Mouse (Mus musculus): ENCODE measurements around the gene Ppp1r12a. TPM values are rescaled to one million over a fixed set of nuclear protein-coding genes. Genes with fewer than 3 reads are reported as not detected.

Ppp1r12a gene
- polyA plus RNA-seq, 1 experiment from 2014 or later = 82.9 TPM

DNA sequence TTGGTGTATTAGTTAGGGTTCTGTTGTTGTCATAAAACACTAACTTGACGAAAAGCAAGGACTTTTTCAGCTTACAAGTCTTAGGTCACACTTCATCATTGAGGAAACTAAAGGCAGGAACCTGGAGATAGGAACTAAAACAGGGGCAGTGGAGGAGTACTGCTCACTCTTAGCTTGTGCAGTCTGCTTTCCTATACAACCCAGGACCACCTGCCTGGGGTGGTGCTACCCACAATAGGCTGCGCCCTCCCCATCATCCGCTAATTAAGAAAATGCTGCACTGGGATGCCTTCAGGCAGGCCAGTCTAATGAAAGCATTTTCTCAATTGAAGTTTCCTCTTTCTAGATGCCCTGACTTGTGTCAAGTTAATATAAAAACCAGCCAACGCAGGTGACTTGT lies 40.1 kb downstream of the Ppp1r12a start:
- Histone ChIP-seq H3K4me3 (ENCODE audit: low read depth, low read length) (no peak overlapping the region), H3K27me3 (replicated peaks; ENCODE audit: insufficient read depth, low read length) (no peaks in the 10 kb centered on the region), H3K27ac (ENCODE audit: low read length) (no peak overlapping the region), H3K4me2 (replicated peaks; ENCODE audit: low read depth, low read length) (no peak overlapping the region), H3K9me3 (ENCODE audit: low read length) (no peaks in the 10 kb centered on the region), H3K9ac (replicated peaks; ENCODE audit: low read depth) (no peak overlapping the region), H3K36me3 (ENCODE audit: insufficient read depth, low read length) (no peaks in the 10 kb centered on the region), H3K4me1 (ENCODE audit: insufficient read depth, low read depth, low read length) (no peaks in the 10 kb centered on the region)
- TF ChIP-seq EP300 (IDR thresholded peaks at IDR 0.05) = no peak
- no peak for TF ChIP-seq CTCF (IDR thresholded peaks at IDR 0.05)
- ATAC-seq = no peak
- 87% methylated on average over 4 of the region's 4 CpGs for WGBS
- no peak for DNase-seq (ENCODE audit: low spot score)

DNA sequence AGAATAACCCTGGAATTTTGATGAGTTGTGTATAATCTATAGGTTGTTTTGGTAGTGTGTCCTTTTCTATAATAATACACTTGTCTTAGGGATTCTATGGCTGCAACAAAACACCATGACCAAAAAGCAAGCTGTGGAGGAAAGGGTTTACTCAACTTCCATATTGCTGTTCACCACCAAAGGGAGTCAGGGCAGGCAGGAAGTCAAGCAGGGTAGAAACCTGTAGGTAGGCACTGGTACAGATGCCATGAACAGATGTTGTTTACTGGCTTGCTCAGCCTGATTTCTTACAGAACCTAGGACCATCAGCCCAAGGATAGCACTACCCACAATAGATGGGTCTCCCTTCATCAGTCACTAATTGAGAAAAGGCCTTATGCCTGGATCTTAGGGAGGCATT lies 41.4 kb downstream of the Ppp1r12a start:
- TF ChIP-seq EP300 (IDR thresholded peaks at IDR 0.05) (no peak), CTCF (IDR thresholded peaks at IDR 0.05) (no peak)
- Histone ChIP-seq H3K36me3 (ENCODE audit: insufficient read depth, low read length) (no peaks in the 10 kb centered on the region), H3K9me3 (ENCODE audit: low read length) (no peaks in the 10 kb centered on the region), H3K27ac (ENCODE audit: low read length) (no peak overlapping the region), H3K27me3 (replicated peaks; ENCODE audit: insufficient read depth, low read length) (no peaks in the 10 kb centered on the region), H3K4me1 (ENCODE audit: insufficient read depth, low read depth, low read length) (no peaks in the 10 kb centered on the region), H3K9ac (replicated peaks; ENCODE audit: low read depth) (no peak overlapping the region), H3K4me3 (ENCODE audit: low read depth, low read length) (no peak overlapping the region), H3K4me2 (replicated peaks; ENCODE audit: low read depth, low read length) (no peak overlapping the region)
- DNase-seq (ENCODE audit: low spot score) (no peak), ATAC-seq (no peak)

DNA sequence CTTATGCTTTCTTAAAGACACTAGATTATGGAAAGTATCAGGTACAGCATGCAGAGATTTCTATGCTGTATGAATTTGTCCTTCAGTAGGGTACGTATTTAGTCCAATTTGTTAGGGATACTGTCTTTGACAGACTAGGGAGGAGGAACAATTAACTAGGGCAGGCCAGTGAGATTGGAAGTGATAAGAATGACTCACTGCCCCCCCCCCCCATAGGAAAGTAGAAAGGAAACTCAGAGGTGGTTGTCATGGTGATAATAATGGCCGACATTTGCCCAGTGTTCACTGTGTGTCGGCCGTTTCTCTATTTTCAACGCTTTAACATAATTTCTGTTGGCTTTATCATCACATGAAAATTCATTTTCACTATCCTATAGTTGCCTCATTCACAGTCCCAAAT lies 47.4 kb downstream of the Ppp1r12a start:
- no peak for TF ChIP-seq EP300 (IDR thresholded peaks at IDR 0.05)
- no peak for TF ChIP-seq CTCF (IDR thresholded peaks at IDR 0.05)
- no peaks in the 10 kb centered on the region for H3K36me3 ChIP-seq (ENCODE audit: insufficient read depth, low read length)
- H3K9ac ChIP-seq (replicated peaks; ENCODE audit: low read depth) = no peak overlapping the region
- H3K27me3 ChIP-seq (replicated peaks; ENCODE audit: insufficient read depth, low read length) = no peaks in the 10 kb centered on the region
- H3K4me2 ChIP-seq (replicated peaks; ENCODE audit: low read depth, low read length) = no peak overlapping the region
- H3K27ac ChIP-seq (ENCODE audit: low read length) = no peak overlapping the region
- no peak overlapping the region for H3K4me3 ChIP-seq (ENCODE audit: low read depth, low read length)
- ATAC-seq (no peak), DNase-seq (ENCODE audit: low spot score) (no peak)
- no peaks in the 10 kb centered on the region for H3K9me3 ChIP-seq (ENCODE audit: low read length)
- 77% methylated on average over 5 of the region's 5 CpGs for WGBS
- no peaks in the 10 kb centered on the region for H3K4me1 ChIP-seq (ENCODE audit: insufficient read depth, low read depth, low read length)

DNA sequence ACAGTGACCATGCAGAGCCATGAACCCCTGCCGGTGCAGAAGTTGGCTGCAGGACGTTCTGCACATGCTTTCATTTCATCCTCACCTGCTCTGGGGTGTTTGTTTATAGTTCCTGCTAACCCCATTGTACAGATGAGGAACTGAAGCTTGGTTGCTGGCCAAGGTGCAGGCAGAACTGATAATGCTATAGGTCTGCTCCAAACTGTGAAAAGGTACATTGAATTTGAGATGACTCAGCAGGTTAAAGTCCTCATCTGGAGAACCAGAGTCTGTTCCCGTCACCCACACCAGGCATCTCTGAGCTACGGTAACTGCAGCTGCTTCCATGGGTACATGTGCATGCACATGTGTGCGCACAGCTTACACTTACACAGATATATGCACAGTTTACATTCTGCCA lies 62.4 kb downstream of the Ppp1r12a start:
- Histone ChIP-seq H3K4me2 (replicated peaks; ENCODE audit: low read depth, low read length) (no peak overlapping the region), H3K27ac (ENCODE audit: low read length) (no peak overlapping the region), H3K36me3 (ENCODE audit: insufficient read depth, low read length) (no peaks in the 10 kb centered on the region), H3K9me3 (ENCODE audit: low read length) (no peaks in the 10 kb centered on the region), H3K4me1 (ENCODE audit: insufficient read depth, low read depth, low read length) (no peaks in the 10 kb centered on the region), H3K9ac (replicated peaks; ENCODE audit: low read depth) (no peak overlapping the region), H3K4me3 (ENCODE audit: low read depth, low read length) (no peak overlapping the region), H3K27me3 (replicated peaks; ENCODE audit: insufficient read depth, low read length) (no peaks in the 10 kb centered on the region)
- TF ChIP-seq EP300 (IDR thresholded peaks at IDR 0.05) (no peak), CTCF (IDR thresholded peaks at IDR 0.05) (no peak)
- ATAC-seq = no peak
- WGBS = 91% methylated on average over 5 of the region's 5 CpGs
- no peak for DNase-seq (ENCODE audit: low spot score)

DNA sequence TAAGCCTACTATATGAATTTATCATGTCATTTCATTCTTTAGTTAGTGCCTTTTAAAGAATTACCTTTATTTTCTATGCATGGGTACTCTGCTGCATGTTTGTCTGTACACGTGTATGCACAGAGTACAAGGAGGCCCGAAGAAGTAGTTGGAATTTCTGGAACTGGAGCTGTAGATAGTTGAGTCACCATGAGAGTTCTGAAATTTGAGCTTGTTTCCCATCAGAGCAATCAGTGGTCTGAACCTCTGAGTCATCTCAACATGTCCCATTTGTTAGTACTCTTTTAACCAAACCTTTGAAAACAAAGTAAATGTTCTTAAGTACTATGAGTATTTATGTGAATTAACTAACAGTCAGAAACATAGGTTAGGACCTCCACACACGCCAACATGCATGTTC lies 75.1 kb downstream of the Ppp1r12a start:
- Histone ChIP-seq H3K9me3 (ENCODE audit: low read length) (no peaks in the 10 kb centered on the region), H3K27ac (ENCODE audit: low read length) (no peak overlapping the region), H3K36me3 (ENCODE audit: insufficient read depth, low read length) (peaks cover 12% of the 10 kb centered on the region; the same call in 1 of the 2 replicates), H3K4me3 (ENCODE audit: low read depth, low read length) (no peak overlapping the region), H3K4me1 (ENCODE audit: insufficient read depth, low read depth, low read length) (no peaks in the 10 kb centered on the region), H3K27me3 (replicated peaks; ENCODE audit: insufficient read depth, low read length) (no peaks in the 10 kb centered on the region), H3K9ac (replicated peaks; ENCODE audit: low read depth) (no peak overlapping the region), H3K4me2 (replicated peaks; ENCODE audit: low read depth, low read length) (no peak overlapping the region)
- 86% methylated on average over 3 of the region's 3 CpGs for WGBS
- DNase-seq (ENCODE audit: low spot score) (no peak), ATAC-seq (no peak)
- no peak for TF ChIP-seq CTCF (IDR thresholded peaks at IDR 0.05)
- no peak for TF ChIP-seq EP300 (IDR thresholded peaks at IDR 0.05)

DNA sequence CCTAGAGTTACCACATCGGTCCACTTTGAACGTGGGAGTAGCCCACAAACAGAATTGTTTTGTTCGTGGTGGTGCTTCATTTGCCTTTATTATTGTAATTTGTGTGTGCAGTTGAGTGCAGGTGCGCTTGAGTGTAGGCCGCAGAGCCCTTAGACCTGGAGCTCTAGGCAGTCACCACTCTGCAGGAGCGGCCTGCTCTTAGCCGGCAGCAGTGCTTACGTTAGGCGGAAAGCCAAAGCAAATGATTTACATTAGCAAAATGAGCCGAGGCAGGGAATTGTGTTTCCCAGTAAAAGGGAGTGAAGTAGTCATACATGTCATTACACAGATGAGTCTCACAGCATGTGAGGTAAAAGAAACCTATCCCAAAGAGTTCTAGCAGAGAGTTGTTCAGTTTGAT lies 77.1 kb downstream of the Ppp1r12a start:
- WGBS = 56% methylated on average over 10 of the region's 10 CpGs
- DNase-seq (ENCODE audit: low spot score) = no peak
- no peaks in the 10 kb centered on the region for H3K27me3 ChIP-seq (replicated peaks; ENCODE audit: insufficient read depth, low read length)
- H3K4me1 ChIP-seq (ENCODE audit: insufficient read depth, low read depth, low read length) = no peaks in the 10 kb centered on the region
- no peak overlapping the region for H3K9ac ChIP-seq (replicated peaks; ENCODE audit: low read depth)
- ATAC-seq = no peak
- no peaks in the 10 kb centered on the region for H3K9me3 ChIP-seq (ENCODE audit: low read length)
- no peak overlapping the region for H3K4me2 ChIP-seq (replicated peaks; ENCODE audit: low read depth, low read length)
- no peak overlapping the region for H3K4me3 ChIP-seq (ENCODE audit: low read depth, low read length)
- no peak overlapping the region for H3K27ac ChIP-seq (ENCODE audit: low read length)
- TF ChIP-seq EP300 (IDR thresholded peaks at IDR 0.05) = no peak
- TF ChIP-seq CTCF (IDR thresholded peaks at IDR 0.05) = no peak
- peaks cover 17% of the 10 kb centered on the region; the same call in 1 of the 2 replicates for H3K36me3 ChIP-seq (ENCODE audit: insufficient read depth, low read length)

DNA sequence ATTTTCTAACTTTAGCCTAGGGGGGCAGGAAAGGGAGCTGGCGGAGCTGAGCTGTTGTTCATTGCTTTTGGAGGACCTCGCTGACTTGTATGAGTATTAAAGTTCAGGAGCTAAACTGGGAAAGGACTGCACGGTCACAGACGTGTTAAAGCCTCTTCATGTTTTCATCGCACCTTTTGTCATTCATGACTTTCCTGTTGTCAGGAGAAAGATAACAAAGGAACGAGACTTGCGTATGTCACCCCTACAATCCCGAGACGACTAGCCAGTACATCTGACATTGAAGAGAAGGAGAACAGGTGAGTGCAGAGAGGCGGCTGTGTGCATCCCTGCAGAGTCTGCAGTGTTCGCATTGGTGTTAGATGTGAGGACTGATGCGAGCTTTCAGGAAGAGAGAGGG lies 88.7 kb downstream of the Ppp1r12a start:
- no peak for ATAC-seq
- Histone ChIP-seq H3K9ac (replicated peaks; ENCODE audit: low read depth) (no peak overlapping the region), H3K27ac (ENCODE audit: low read length) (no peak overlapping the region), H3K36me3 (ENCODE audit: insufficient read depth, low read length) (peaks cover 20% of the 10 kb centered on the region; the same call in 1 of the 2 replicates), H3K4me2 (replicated peaks; ENCODE audit: low read depth, low read length) (no peak overlapping the region), H3K27me3 (replicated peaks; ENCODE audit: insufficient read depth, low read length) (no peaks in the 10 kb centered on the region), H3K9me3 (ENCODE audit: low read length) (no peaks in the 10 kb centered on the region), H3K4me1 (ENCODE audit: insufficient read depth, low read depth, low read length) (no peaks in the 10 kb centered on the region), H3K4me3 (ENCODE audit: low read depth, low read length) (no peak overlapping the region)
- TF ChIP-seq CTCF (IDR thresholded peaks at IDR 0.05) = no peak
- TF ChIP-seq EP300 (IDR thresholded peaks at IDR 0.05) = no peak
- WGBS = 76% methylated on average over 12 of the region's 12 CpGs
- no peak for DNase-seq (ENCODE audit: low spot score)
